Mouse (Mus musculus): ENCODE measurements at regions not wholly inside any gene's neighbourhood (a gene's known extent, or its start where the extent isn't known, plus 50 kb on each side); places are given as distances from the start of the nearest gene placed in this dataset.

DNA sequence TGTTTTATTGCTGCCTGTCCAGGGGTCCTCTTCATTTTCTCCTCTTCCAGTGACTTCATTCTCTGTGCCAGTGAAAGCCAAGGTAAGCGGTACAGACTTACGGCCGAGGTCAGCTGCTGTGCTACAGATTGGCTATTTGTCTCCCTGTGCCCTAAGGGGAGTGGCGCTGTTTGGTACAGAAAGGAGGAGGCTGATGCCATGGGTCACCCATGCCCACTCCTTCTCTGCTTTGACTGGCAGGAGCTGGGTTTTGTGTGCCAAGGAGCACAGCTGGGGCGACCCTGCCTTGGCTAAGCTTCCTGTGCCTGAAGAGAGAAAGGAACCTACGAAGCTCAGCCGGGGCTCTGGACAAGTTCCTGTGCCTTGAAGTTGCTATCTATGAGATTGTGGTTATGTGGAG, 70.0 kb upstream of the Fggy start:
- DNase-seq (ENCODE audit: low spot score in 2 of 2), result no peak

GRCm38 (mm10) chr4:95487969-95488368, 69.3 kb upstream of the Fggy start:
- DNase-seq (ENCODE audit: low spot score in 2 of 2), result no peak

DNA sequence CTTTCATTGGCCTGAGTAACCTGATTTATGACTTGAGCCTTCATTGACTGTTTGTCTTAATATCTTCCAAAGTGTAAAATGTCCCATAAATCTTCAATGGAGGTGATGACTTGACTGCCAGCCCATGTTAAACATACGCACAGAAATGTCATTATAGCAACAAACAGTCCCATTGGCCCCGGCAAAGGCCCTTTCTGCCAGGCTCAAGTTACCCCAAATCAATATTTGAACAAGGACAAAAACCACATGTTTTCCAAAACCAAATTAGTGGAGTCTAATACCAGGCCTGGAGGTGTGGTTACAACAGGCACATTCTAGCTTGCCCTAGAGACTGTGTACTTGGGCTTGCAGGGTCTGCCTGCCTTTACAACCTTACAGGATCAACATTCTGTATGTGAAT, 68.2 kb upstream of the Fggy start:
- no peak for DNase-seq (ENCODE audit: low spot score in 2 of 2)

DNA sequence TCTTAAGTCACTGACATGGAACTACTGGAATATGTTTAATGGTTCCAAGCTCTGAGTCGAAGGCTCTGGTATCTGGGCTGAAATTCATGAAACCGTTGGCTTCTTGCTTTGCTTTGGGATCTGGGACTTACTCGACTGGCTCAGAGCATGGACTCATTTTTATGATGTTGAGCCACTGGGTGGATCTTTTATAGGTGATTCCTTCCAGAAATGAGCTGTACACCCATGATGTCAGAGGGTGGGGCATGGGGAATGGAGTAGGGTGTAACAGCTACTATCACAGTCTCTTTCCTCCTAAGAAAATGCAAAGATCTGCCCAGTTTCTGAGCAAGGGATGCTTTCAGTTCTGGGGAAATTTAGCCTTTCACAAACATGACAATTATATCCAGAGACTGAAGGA, 57.0 kb upstream of the Fggy start:
- DNase-seq (ENCODE audit: low spot score in 2 of 2), result no peak

GRCm38 (mm10) chr4:95501164-95501563, 56.1 kb upstream of the Fggy start:
- DNase-seq (ENCODE audit: low spot score in 2 of 2), result no peak

GRCm38 (mm10) chr4:95507141-95507945, 50.0 kb upstream of the Fggy start:
- DNase-seq (ENCODE audit: low spot score in 2 of 2), result no peak

Measured in frontal cortex, postnatal 10 days (tissue).